Mouse (Mus musculus) brain, embryonic 14.5 days (tissue): ENCODE measurements at regions not wholly inside any gene's neighbourhood (a gene's known extent, or its start where the extent isn't known, plus 50 kb on each side); places are given as distances from the start of the nearest gene placed in this dataset.

ENCODE experiments used
- DNase-seq: peaks from one replicate; pipeline ENCODE4 v3.0.0-alpha.2; 2011; ENCODE audit warnings: low read depth
- CTCF ChIP-seq: fragments of 200-500 bp; IDR thresholded peaks from 2 replicates; pipeline ENCODE4 v1.5.1; 2012; ENCODE audit warnings: inconsistent platforms, mild to moderate bottlenecking, moderate library complexity, borderline replicate concordance; ENCODE audit not compliant: insufficient read depth, insufficient read length; ENCODE audit errors: extremely low read depth
- POLR2A ChIP-seq: fragments of 200-500 bp; IDR thresholded peaks from 2 replicates; pipeline ENCODE4 v1.6.1; 2012; ENCODE audit warnings: mild to moderate bottlenecking, inconsistent platforms, borderline replicate concordance; ENCODE audit not compliant: poor library complexity, insufficient read depth, insufficient read length, severe bottlenecking; ENCODE audit errors: extremely low read depth

- TF ChIP-seq POLR2A (no peak), CTCF (no peak)
- peak; percentile 89 for DNase-seq
Observed at GRCm38 (mm10) chr5:111935381-111936134, 201.8 kb downstream of the Gm26897 start.

- TF ChIP-seq POLR2A: no peak
- TF ChIP-seq CTCF: no peak
- DNase-seq: peak; percentile 62
Observed at GRCm38 (mm10) chr5:111941831-111942230, 208.1 kb downstream of the Gm26897 start.

GRCm38 (mm10) chr5:111942792-111943191, 209.1 kb downstream of the Gm26897 start:
- no peak for DNase-seq
- no peak for TF ChIP-seq CTCF
- TF ChIP-seq POLR2A: no peak

- DNase-seq: peak; percentile 89
- TF ChIP-seq POLR2A (no peak), CTCF (no peak)
Observed at GRCm38 (mm10) chr5:111943337-111944162, 209.8 kb downstream of the Gm26897 start.

- peak; percentile 97 for DNase-seq
- TF ChIP-seq POLR2A (no peak), CTCF (no peak)
Observed at GRCm38 (mm10) chr5:111944273-111944971, 210.7 kb downstream of the Gm26897 start.

- no peak for DNase-seq
- TF ChIP-seq CTCF (no peak), POLR2A (no peak)
Observed at GRCm38 (mm10) chr5:111944972-111945285, 211.2 kb downstream of the Gm26897 start.

- no peak for DNase-seq
- TF ChIP-seq CTCF: no peak
- no peak for TF ChIP-seq POLR2A
Observed at GRCm38 (mm10) chr5:111946281-111946680, 212.6 kb downstream of the Gm26897 start.

- DNase-seq: peak; percentile 71
- TF ChIP-seq CTCF (no peak), POLR2A (no peak)
Observed at GRCm38 (mm10) chr5:111957698-111958097, 224.0 kb downstream of the Gm26897 start.

GRCm38 (mm10) chr5:111958226-111958625, 224.5 kb downstream of the Gm26897 start:
- TF ChIP-seq CTCF: no peak
- no peak for TF ChIP-seq POLR2A

GRCm38 (mm10) chr5:111965311-111965710, 231.6 kb downstream of the Gm26897 start:
- no peak for TF ChIP-seq CTCF
- TF ChIP-seq POLR2A: no peak
- DNase-seq: no peak

More at GRCm38 (mm10) chr5:111958226-111958625, 224.5 kb downstream of the Gm26897 start:
- DNase-seq: peak; percentile 85

- no peak for TF ChIP-seq CTCF
- no peak for TF ChIP-seq POLR2A
- DNase-seq: peak; percentile 55
Observed at GRCm38 (mm10) chr5:111968121-111968520, 234.4 kb downstream of the Gm26897 start.
